Mouse (Mus musculus) neural tube, embryonic 14.5 days (tissue): ENCODE data around the gene Carnmt1. TPM values are rescaled to one million over a fixed set of nuclear protein-coding genes. Genes with fewer than 3 reads are reported as not detected.
A peak's percentile ranks its signal among the peaks of the same experiment; 100 is the strongest.

Source experiments
- ATAC-seq: fragments of 200-750 bp; cut with Nextera tagmentation; 2 replicates; pipeline ENCODE4 v1.8.0; 2017; ENCODE audit warnings: low read depth, mild to moderate bottlenecking, moderate TSS enrichment, moderate library complexity
- H3K27ac ChIP-seq: fragments of 300-500 bp; sonication (generic); 2 replicates; pipeline ENCODE4 v1.5.1; 2014; ENCODE audit warnings: low read depth, mild to moderate bottlenecking, control low read depth, low read length, moderate library complexity, mixed read lengths
- H3K27me3 ChIP-seq: fragments of 300-500 bp; sonication (generic); 2 replicates; pipeline ENCODE4 v1.6.1; 2014; ENCODE audit warnings: low read length; ENCODE audit not compliant: control insufficient read depth, insufficient read depth
- H3K36me3 ChIP-seq: fragments of 300-500 bp; sonication (generic); 2 replicates; pipeline ENCODE4 v1.6.1; 2014; ENCODE audit warnings: low read length, mixed read lengths; ENCODE audit not compliant: control insufficient read depth, insufficient read depth
- H3K4me1 ChIP-seq: fragments of 300-500 bp; sonication (generic); 2 replicates; pipeline ENCODE4 v1.6.1; 2014; ENCODE audit warnings: low read length; ENCODE audit not compliant: control insufficient read depth, insufficient read depth
- H3K4me2 ChIP-seq: fragments of 300-500 bp; sonication (generic); 2 replicates; pipeline ENCODE4 v1.6.1; 2014; ENCODE audit warnings: mild to moderate bottlenecking, low read depth, low read length, control low read depth
- H3K4me3 ChIP-seq: fragments of 300-500 bp; sonication (generic); 2 replicates; pipeline ENCODE4 v1.5.1; 2014; ENCODE audit warnings: low read depth, low read length, control low read depth, mixed read lengths
- H3K9ac ChIP-seq: fragments of 300-500 bp; sonication (generic); replicated peaks from 2 replicates; pipeline ENCODE4 v1.6.1; 2014; ENCODE audit warnings: low read depth, mild to moderate bottlenecking, control low read depth, low read length, mixed read lengths
- H3K9me3 ChIP-seq: fragments of 300-500 bp; sonication (generic); 2 replicates; pipeline ENCODE4 v1.6.1; 2016; ENCODE audit warnings: low read length; ENCODE audit not compliant: control insufficient read depth
- WGBS: fragments of 180-500 bp; shearing (Covaris S2); extraction: QIAGEN DNeasy Blood & Tissue Kit; methylation state at CpG from one replicate; pipeline ENCODE4 v1.1.7; 2014; 5-methylcytosine and 5-hydroxymethylcytosine counted together
- polyA plus RNA-seq: library from polyadenylated mRNA; unstranded; fragments of >200 nt; fragmentation: Nextera tagmentation; extraction: Ambion mirVana; gene quantifications from 2 replicates; pipeline ENCODE4 v1.2.1, GENCODE M21; 2014

Gene Carnmt1
- polyA plus RNA-seq, 1 experiment from 2014 or later: 11.2 TPM

DNA sequence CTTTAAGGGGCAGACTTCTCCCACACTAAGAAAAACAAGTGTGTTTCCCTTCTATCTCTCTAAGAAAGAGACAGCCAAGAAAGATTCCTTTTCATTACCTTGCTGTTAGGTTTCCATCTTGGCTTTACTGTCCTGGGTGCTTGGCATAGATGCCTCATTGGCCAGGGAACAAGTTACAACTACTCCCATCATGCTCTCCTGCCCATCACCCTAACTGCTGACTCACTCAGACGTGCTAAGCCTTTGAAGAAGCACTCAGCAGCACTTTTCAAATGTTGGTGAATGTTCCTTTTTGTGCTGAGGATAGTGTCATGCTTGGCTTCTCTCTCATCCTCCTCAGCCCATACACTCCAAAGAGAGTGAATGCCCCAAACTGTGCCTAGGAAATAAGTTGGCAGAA, 8.9 kb upstream of the Carnmt1 start:
- Histone ChIP-seq H3K4me3 (no peak overlapping the region), H3K27ac (no peak overlapping the region), H3K9ac (no peak overlapping the region), H3K9me3 (no peaks in the 10 kb centered on the region), H3K4me1 (no peaks in the 10 kb centered on the region), H3K36me3 (no peaks in the 10 kb centered on the region), H3K4me2 (no peak overlapping the region), H3K27me3 (no peaks in the 10 kb centered on the region)
- 51% methylated on average over 1 of the region's 1 CpGs for WGBS
- ATAC-seq: no peak

DNA sequence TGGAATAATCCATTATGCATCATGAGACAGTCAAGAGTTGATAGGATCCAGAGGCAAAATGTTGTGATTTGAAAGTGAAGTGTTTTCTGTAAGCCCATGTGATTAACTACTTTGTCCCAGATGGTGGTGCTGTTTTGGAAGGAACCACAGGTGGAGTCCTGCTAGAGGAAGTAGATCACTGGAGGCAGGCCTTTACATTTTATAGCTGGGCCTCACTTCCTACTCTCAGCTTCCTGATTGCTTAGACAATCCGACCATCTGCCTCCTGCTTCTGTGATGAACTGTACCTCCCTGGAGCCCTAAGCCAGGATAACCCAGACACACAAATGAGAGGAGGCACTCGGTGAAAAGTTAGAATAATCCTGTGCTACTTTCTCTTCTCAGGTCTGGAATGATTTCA, 6.7 kb upstream of the Carnmt1 start:
- Histone ChIP-seq H3K9me3 (no peaks in the 10 kb centered on the region), H3K36me3 (no peaks in the 10 kb centered on the region), H3K9ac (no peak overlapping the region), H3K4me2 (no peak overlapping the region), H3K4me3 (no peak overlapping the region), H3K4me1 (no peaks in the 10 kb centered on the region), H3K27me3 (no peaks in the 10 kb centered on the region), H3K27ac (no peak overlapping the region)
- ATAC-seq: no peak
- WGBS: 62% methylated on average over 2 of the region's 2 CpGs

DNA sequence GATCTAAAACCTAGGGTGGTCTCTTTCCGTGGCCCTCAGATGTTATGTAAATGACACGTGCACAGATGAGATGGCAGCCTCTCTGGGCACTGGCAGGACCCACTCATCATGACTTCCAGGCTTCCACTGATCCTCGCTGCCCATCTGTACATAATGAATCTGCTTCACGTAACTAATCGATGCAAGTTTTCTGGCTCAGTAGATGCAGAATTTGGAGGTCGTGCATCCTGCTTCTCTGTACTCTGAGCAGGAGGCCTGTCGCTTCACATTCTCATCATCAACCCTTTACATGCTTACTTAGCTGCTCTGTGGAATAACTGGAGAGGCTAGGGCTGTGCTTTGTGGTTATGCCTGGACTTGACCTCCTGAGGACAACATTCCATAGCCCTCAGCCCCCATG, 3.6 kb upstream of the Carnmt1 start:
- ATAC-seq: no peak
- Histone ChIP-seq H3K9me3 (no peaks in the 10 kb centered on the region), H3K4me2 (no peak overlapping the region), H3K27ac (no peak overlapping the region), H3K4me3 (no peak overlapping the region), H3K9ac (no peak overlapping the region), H3K4me1 (peaks cover 5% of the 10 kb centered on the region; the same call in 1 of the 2 replicates), H3K36me3 (no peaks in the 10 kb centered on the region), H3K27me3 (no peaks in the 10 kb centered on the region)
- 88% methylated on average over 7 of the region's 7 CpGs for WGBS

DNA sequence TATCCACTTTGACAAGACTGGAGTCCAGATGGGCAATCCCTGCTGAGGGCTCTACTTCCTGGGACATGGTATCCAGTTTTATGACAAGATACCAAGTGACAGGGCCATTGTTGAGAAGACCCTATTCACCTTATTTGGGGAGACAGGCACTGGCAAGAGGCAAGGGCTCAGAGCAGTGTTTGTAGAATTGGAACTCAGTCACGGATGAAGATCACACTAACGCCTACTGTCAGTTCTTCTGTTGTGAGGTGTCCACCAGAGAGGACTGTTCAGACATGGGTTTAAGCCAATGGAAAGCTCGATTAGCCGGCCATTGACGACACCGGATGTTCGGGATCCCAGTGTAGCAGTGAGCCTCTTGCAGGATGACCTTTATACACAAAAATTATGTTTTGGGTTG, 1.0 kb upstream of the Carnmt1 start:
- Histone ChIP-seq H3K9me3 (no peaks in the 10 kb centered on the region), H3K27me3 (no peaks in the 10 kb centered on the region), H3K36me3 (no peaks in the 10 kb centered on the region), H3K4me2 (no peak overlapping the region), H3K4me3 (no peak overlapping the region), H3K27ac (no peak overlapping the region), H3K9ac (no peak overlapping the region), H3K4me1 (peaks cover 20% of the 10 kb centered on the region)
- no peak for ATAC-seq
- 95% methylated on average over 7 of the region's 7 CpGs for WGBS

DNA sequence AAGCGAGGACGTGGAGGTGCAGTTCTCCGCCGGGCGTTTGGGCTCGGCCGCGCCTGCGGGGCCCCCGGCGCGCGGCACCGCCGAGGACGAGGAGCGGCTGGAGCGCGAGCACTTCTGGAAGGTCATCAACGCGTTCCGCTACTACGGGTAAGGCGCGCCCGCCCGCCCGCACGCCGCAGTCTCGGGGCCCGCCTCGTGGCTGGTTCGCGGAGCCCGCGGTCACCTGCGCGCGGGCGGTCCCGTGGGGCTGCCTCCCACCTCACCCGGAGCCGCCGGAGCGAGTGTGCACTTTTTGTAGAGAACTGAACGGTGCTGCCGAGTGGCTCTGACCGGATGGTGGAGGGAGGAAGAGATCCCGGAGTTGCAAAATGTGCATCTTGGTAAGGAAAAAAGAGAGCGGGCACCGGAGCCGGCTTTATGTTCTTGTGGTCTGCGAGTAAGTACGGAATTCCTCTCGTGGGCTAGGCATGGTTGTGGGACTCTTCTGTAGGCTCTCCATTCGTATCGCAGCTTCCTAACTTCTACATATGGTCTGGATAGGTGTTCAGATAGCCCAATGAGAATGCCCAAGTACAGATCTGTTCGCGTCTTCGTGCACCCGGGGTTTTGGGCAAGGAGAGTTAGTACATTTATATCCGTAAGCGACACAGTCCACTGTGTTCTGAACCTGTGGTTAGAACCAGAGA, 635 bp downstream of the Carnmt1 start:
- peak; percentile 80 for ATAC-seq

DNA sequence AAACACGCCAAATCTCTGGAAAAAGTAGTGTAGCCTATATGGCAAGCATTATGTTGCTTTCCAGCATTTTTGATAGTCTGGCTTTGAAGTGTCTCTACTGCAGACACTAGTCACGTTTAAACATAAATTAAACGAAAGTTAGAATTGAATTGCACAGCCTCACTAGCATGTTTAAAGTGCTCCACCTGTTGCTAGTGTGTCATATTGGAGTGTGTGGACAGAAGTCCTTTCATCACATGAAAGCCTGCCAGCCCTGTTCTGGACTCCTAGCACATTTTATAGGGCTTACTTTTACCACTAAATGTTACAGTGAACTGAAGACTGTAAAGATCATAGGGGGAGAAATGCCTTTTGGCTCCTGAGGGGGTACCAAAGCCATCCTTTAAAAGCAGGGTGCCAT, 1.9 kb downstream of the Carnmt1 start:
- no peak overlapping the region for H3K9ac ChIP-seq
- no peaks in the 10 kb centered on the region for H3K27me3 ChIP-seq
- H3K4me3 ChIP-seq: no peak overlapping the region
- 62% methylated on average over 3 of the region's 3 CpGs for WGBS
- H3K4me2 ChIP-seq: peak overlapping the region; percentile 75; the same call in 1 of the 2 replicates
- peaks cover 20% of the 10 kb centered on the region for H3K4me1 ChIP-seq
- no peaks in the 10 kb centered on the region for H3K9me3 ChIP-seq
- no peak overlapping the region for H3K27ac ChIP-seq
- no peak for ATAC-seq
- H3K36me3 ChIP-seq: no peaks in the 10 kb centered on the region

More for the DNA sequence above, 635 bp downstream of the Carnmt1 start:
- Histone ChIP-seq H3K9ac (peak overlapping the region; percentile 55), H3K36me3 (no peaks in the 10 kb centered on the region), H3K27ac (peak overlapping the region; percentile 74), H3K27me3 (no peaks in the 10 kb centered on the region), H3K4me3 (peak overlapping the region; percentile 78), H3K9me3 (no peaks in the 10 kb centered on the region), H3K4me2 (peak overlapping the region; percentile 75), H3K4me1 (peaks cover 20% of the 10 kb centered on the region)
- under 1% methylated on average over 56 of the region's 64 CpGs for WGBS

DNA sequence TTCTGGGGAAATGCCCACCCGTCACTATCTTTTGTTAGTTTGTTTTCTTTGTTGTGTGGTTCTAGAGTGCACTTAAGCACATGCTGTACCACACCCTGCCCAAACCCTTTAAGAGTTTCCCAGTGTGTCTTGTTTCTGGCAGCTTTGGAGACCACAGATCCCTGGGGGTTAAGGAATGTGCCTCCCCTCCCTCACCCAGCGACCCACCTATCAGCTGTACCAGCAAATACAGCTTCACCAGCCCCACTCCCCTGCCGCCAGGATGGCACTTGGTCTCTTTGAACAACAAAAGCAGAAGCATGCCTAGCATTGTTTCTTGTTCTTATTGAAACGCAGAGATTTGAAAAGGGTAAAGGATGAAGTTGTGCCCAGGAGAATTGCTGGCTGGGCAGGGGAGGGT, 2.6 kb downstream of the Carnmt1 start:
- Histone ChIP-seq H3K36me3 (no peaks in the 10 kb centered on the region), H3K9ac (no peak overlapping the region; the same call in 1 of the 2 replicates), H3K27me3 (no peaks in the 10 kb centered on the region), H3K4me2 (peak overlapping the region; percentile 75), H3K27ac (no peak overlapping the region), H3K9me3 (no peaks in the 10 kb centered on the region), H3K4me1 (peaks cover 20% of the 10 kb centered on the region), H3K4me3 (no peak overlapping the region)
- ATAC-seq: no peak
- WGBS: 17% methylated on average over 4 of the region's 4 CpGs

DNA sequence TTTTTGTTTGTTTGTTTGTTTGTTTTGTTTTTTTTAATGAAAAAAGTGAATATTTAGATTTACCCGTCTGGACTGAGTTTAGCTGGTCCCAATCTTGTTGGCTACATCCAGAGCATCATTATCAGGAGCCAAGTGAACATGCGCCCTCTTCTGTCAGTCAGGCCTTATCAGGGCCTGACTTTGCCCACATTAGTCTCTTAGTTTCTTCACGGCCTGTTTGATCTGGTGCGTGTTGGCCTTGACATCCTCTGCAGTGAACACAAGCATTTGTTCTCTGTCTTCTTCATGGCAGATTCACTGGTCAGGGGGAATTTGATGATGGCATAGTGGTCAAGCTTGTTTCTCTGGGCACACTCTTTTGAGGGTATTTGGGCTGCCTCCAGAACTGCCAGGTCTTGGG, 11.6 kb downstream of the Carnmt1 start:
- Histone ChIP-seq H3K27ac (no peak overlapping the region), H3K9ac (no peak overlapping the region), H3K4me2 (no peak overlapping the region), H3K27me3 (no peaks in the 10 kb centered on the region), H3K36me3 (no peaks in the 10 kb centered on the region), H3K9me3 (no peaks in the 10 kb centered on the region), H3K4me1 (no peaks in the 10 kb centered on the region), H3K4me3 (no peak overlapping the region)
- ATAC-seq: no peak
- 86% methylated on average over 4 of the region's 4 CpGs for WGBS

DNA sequence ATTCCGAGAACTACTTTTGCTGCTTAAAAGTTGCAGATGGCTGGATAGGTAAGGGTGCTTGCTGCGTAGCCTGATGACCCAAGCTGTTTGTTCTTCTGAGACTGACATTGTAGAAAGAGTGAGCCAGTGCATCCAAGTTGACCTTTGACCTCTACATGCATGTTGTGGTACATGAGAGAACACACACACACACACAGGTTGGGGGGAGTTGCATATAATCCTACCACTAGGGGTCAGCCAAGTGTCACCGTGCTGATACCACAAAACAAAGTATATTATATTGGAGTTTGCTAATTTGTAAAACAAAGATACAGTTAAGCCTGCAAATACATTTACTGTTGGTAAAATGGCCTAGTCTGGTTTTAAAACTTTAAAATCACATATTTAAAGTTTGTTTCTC, 17.0 kb downstream of the Carnmt1 start:
- H3K9me3 ChIP-seq: no peaks in the 10 kb centered on the region
- H3K9ac ChIP-seq: no peak overlapping the region
- 68% methylated on average over 3 of the region's 3 CpGs for WGBS
- no peaks in the 10 kb centered on the region for H3K4me1 ChIP-seq
- H3K36me3 ChIP-seq: no peaks in the 10 kb centered on the region
- H3K4me3 ChIP-seq: no peak overlapping the region
- ATAC-seq: no peak
- no peak overlapping the region for H3K4me2 ChIP-seq
- no peak overlapping the region for H3K27ac ChIP-seq
- no peaks in the 10 kb centered on the region for H3K27me3 ChIP-seq
